Mouse (Mus musculus) thymus, adult 2 months (tissue): ENCODE measurements around the gene Ldb2. TPM values are rescaled to one million over a fixed set of nuclear protein-coding genes. Genes with fewer than 3 reads are reported as not detected.

Experiments
- DNase-seq: peaks from one replicate; pipeline ENCODE4 v3.0.0; 2021
- H3K27ac ChIP-seq: fragments of 200-500 bp; 2 replicates; pipeline ENCODE4 v1.5.1; 2012; ENCODE audit warnings: low read length, control low read depth; ENCODE audit not compliant: control insufficient read depth, insufficient read depth
- H3K27me3 ChIP-seq: fragments of 200-500 bp; 2 replicates; pipeline ENCODE4 v1.6.1; 2012; ENCODE audit warnings: mild to moderate bottlenecking, low read length, moderate library complexity, mixed read lengths; ENCODE audit not compliant: control insufficient read depth, insufficient read depth
- H3K36me3 ChIP-seq: fragments of 200-500 bp; 2 replicates; pipeline ENCODE4 v1.6.1; 2012; ENCODE audit warnings: mild to moderate bottlenecking, low read length, moderate library complexity; ENCODE audit not compliant: control insufficient read depth, insufficient read depth
- H3K4me1 ChIP-seq: fragments of 200-500 bp; replicated peaks from 2 replicates; pipeline ENCODE4 v1.6.1; 2012; ENCODE audit warnings: low read length; ENCODE audit not compliant: control insufficient read depth, insufficient read depth
- H3K4me3 ChIP-seq: fragments of 200-500 bp; 2 replicates; pipeline ENCODE4 v1.5.1; 2012; ENCODE audit warnings: mild to moderate bottlenecking, low read length, control low read depth, moderate library complexity; ENCODE audit not compliant: control insufficient read depth, insufficient read depth
- CTCF ChIP-seq: fragments of 200-500 bp; IDR thresholded peaks from 2 replicates; pipeline ENCODE4 v1.5.1; 2012; ENCODE audit warnings: mild to moderate bottlenecking, control low read depth, low read length, moderate library complexity, borderline replicate concordance; ENCODE audit not compliant: control insufficient read depth, poor library complexity, insufficient read depth; ENCODE audit errors: extremely low read depth
- POLR2A ChIP-seq: fragments of 200-500 bp; IDR thresholded peaks from 2 replicates; pipeline ENCODE4 v1.6.1; 2012; ENCODE audit warnings: mild to moderate bottlenecking, low read length, control low read depth, moderate library complexity; ENCODE audit not compliant: control insufficient read depth, poor library complexity, insufficient read depth; ENCODE audit errors: extremely low read depth
- WGBS: fragments of 180-500 bp; shearing (Covaris S2); methylation state at CpG from one replicate; pipeline ENCODE4 v1.1.7; 2018; 5-methylcytosine and 5-hydroxymethylcytosine counted together
- polyA plus RNA-seq: library from polyadenylated mRNA; depleted of rRNA; stranded (reverse); fragments of >200 nt; gene quantifications from 2 replicates; pipeline ENCODE4 v1.2.3, GENCODE M21; 2012

The Ldb2 gene
- polyA plus RNA-seq, 1 experiment = 3.6 TPM

DNA sequence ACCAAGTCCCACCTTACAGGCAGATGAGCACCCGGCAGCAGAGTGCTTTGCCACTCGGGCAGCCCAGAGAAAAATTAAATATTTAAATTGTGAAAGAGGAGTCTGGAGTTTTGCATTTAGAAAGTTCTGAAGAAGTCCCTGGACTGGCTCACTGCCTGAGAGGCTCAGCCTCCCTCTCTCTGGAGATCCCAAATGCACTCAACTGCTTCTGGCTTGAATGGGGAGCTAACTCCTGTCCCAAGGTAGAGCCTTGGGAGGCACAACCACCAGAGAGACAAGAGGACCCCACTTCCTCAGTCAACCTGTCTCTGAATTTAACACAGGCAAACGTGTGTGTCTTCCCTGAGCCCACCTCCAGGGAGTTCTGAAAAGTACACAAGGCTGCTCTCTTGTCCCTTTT is 987 bp downstream of the Ldb2 start:
- Histone ChIP-seq H3K4me1 (no peaks in the 10 kb centered on the region), H3K27ac (no peak overlapping the region), H3K4me3 (no peak overlapping the region), H3K27me3 (no peaks in the 10 kb centered on the region), H3K36me3 (no peaks in the 10 kb centered on the region)
- TF ChIP-seq CTCF = no peak
- no peak for TF ChIP-seq POLR2A
- WGBS = 31% methylated on average over 3 of the region's 3 CpGs
- DNase-seq = no peak

DNA sequence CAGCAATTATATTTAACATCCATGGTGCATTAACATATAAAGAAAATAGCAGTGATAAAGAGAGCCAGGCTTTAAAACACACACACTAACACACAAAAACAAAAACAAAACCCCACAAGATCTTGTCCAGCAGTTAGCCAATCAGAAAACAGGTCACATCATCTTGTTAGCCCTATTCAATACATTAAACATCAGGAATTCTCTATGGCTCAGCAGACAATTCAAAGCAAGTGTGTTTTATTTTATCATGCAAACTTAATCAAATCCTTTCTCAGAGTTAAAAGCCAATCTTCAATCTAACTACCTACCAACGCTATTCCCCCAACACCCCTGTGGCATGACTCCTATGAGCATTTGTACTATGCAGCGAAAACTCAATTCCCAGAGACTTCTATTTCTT is 1.4 kb downstream of the Ldb2 start:
- WGBS = 69% methylated on average over 2 of the region's 2 CpGs
- DNase-seq = no peak
- Histone ChIP-seq H3K36me3 (no peaks in the 10 kb centered on the region), H3K4me3 (no peak overlapping the region), H3K4me1 (no peaks in the 10 kb centered on the region), H3K27ac (no peak overlapping the region), H3K27me3 (no peaks in the 10 kb centered on the region)
- no peak for TF ChIP-seq CTCF
- no peak for TF ChIP-seq POLR2A

DNA sequence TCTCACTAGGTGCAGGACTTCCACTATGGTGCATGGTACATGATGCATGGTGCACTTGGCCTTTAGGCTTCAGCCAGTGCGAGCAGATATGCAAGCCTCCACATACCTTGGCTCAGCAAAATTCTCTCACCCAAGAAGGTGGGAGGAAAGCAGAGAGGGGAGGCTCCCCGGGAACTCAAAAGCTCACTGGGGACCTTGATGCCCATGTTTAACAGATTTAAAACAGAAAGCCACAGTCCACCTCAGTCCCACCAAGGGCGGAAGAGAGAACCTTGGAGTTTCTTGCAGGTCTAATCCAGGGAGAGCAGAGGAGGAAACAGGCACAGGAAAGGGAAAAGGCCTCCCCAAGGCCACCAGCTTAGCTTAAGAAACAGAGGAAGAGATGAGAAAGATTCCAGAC is 14.9 kb downstream of the Ldb2 start:
- no peak for DNase-seq
- TF ChIP-seq CTCF (no peak), POLR2A (no peak)
- no peak overlapping the region for H3K4me3 ChIP-seq
- no peaks in the 10 kb centered on the region for H3K36me3 ChIP-seq
- no peak overlapping the region for H3K27ac ChIP-seq
- 88% methylated on average over 3 of the region's 3 CpGs for WGBS
- H3K4me1 ChIP-seq = no peaks in the 10 kb centered on the region
- H3K27me3 ChIP-seq = no peaks in the 10 kb centered on the region

DNA sequence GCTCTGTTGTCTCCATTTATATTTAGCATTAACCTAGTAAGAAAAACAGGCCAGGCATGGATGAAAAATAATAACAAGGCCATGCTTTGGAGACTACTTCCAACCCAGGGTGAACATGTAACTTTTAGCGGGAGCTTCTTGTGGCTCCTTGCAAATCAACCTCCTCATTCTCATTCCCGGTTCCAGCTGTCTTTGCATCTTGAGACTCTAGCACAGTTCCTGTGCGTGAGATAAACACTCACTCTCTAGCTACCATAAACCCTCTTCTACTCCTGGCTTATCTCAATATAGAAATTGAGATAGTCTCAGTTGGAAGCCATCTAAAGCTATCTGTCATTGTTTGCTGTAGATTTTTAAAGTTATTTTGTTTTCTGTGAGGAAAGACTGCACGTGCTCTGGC is 20.1 kb downstream of the Ldb2 start:
- WGBS = 91% methylated on average over 4 of the region's 4 CpGs

DNA sequence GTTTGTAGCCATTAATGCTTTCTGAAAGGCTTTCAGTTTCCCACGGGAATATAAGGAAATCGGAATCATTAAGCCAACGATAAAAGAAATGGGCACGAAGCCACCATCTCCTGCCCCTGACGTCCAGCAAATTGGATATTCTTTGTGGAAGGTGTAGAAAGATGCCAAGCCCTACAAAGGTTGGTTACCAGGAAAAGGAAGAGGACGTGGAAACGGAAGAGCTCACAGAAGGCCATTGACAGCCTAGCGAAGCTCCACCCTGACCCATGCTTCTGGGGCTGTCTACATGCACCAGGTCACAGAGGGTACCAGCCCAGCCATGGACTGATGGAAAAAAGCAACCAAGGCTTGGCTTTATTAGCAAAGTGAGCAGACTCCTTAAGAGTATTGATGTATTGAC is 31.0 kb downstream of the Ldb2 start:
- Histone ChIP-seq H3K36me3 (no peaks in the 10 kb centered on the region), H3K27me3 (no peaks in the 10 kb centered on the region), H3K27ac (no peak overlapping the region), H3K4me1 (no peaks in the 10 kb centered on the region), H3K4me3 (no peak overlapping the region)
- 93% methylated on average over 8 of the region's 8 CpGs for WGBS
- DNase-seq = no peak
- TF ChIP-seq CTCF (no peak), POLR2A (no peak)

More for the DNA sequence above, 20.1 kb downstream of the Ldb2 start:
- Histone ChIP-seq H3K4me3 (no peak overlapping the region), H3K27ac (no peak overlapping the region), H3K36me3 (no peaks in the 10 kb centered on the region), H3K4me1 (no peaks in the 10 kb centered on the region), H3K27me3 (no peaks in the 10 kb centered on the region)
- TF ChIP-seq CTCF = no peak
- DNase-seq = no peak

DNA sequence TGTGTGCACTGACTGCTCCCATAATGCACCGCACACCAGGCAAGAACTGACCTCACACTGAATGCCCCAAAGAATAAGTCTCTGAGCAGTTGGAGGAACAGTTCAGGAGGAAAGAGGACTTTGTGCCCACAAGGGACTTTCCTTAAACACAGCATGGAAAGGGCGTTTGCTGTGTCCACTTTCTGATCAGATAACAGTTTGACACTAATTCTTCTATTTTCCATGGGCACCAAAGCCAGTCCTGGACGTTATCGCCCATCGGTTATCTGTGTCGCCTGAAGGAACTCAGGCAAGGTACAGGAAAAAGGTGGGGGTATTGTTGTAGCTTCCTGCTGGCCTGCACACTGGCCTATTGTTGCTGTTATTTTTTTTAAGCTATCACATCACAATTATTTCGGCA is 34.6 kb downstream of the Ldb2 start:
- H3K4me1 ChIP-seq = no peaks in the 10 kb centered on the region
- TF ChIP-seq POLR2A (no peak), CTCF (no peak)
- no peak overlapping the region for H3K27ac ChIP-seq
- no peaks in the 10 kb centered on the region for H3K27me3 ChIP-seq
- 67% methylated on average over 7 of the region's 7 CpGs for WGBS
- no peaks in the 10 kb centered on the region for H3K36me3 ChIP-seq
- no peak overlapping the region for H3K4me3 ChIP-seq
- no peak for DNase-seq

DNA sequence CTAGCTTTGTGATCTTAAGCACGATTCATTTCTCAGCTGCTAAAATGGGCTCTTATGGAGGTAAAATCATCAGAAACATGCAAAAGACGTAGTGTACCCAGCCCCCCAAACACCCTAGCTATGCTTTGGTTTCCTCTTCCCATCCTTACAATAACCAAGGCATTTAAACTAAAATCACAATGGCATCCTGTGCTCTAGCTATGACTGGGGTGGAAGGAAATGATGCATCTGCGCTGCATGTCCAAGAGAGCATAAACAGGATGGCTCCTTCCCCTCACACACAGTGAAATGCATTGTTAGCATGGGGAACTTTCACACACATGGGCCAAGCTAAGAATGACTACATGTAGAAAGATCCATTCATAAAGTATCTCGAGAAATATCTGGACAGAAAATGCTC is 40.3 kb downstream of the Ldb2 start:
- 64% methylated on average over 4 of the region's 4 CpGs for WGBS
- TF ChIP-seq POLR2A (no peak), CTCF (no peak)
- no peak overlapping the region for H3K27ac ChIP-seq
- H3K36me3 ChIP-seq = no peaks in the 10 kb centered on the region
- DNase-seq = no peak
- no peak overlapping the region for H3K4me3 ChIP-seq
- no peaks in the 10 kb centered on the region for H3K4me1 ChIP-seq
- H3K27me3 ChIP-seq = no peaks in the 10 kb centered on the region
